Mouse (Mus musculus) adrenal gland (tissue): ENCODE measurements at regions not wholly inside any gene's neighbourhood (a gene's known extent, or its start where the extent isn't known, plus 50 kb on each side); places are given as distances from the start of the nearest gene placed in this dataset.

Source experiments
- intact Hi-C: fragments of 180-260 bp; cut with DNase I; formaldehyde crosslinking; loops from one replicate; pipeline ENCODE4 v1.15.1; 2025

GRCm38 (mm10) chr13:97524847-97525434 lies 235.5 kb downstream of the Gm10260 start:
- intact Hi-C loops: no loop called here

GRCm38 (mm10) chr13:97523523-97524412 lies 236.7 kb downstream of the Gm10260 start:
- intact Hi-C loops: no loop called here

DNA sequence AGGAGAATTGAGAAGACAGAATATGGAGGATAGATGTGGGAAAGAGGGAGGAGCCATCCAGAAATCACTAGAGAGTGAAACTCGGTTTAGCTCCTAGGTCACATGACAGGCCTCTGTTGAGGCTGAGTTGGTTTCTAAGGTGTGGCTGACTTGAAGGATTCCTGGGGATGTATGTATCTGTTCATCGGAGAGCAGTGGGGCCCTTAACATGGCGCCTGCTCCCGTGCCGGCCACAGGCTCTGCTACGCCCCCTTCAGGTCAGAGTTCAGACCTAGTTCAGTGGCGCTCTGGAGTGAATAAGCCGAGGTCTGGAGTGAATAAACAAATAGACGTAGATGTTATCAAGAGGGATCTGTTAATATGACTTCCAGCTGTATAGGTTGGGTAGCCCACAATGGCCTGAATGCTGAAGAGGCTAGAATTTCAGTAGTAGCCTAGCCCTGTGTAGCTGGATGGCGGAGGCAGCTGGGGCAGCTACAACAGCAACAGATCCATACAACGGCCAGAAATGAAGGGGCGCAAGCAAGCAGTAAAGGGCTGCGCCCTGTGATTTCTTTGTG lies 239.4 kb downstream of the Gm10260 start:
- intact Hi-C loops: no loop called here

- intact Hi-C loops: no loop called here
Measured at GRCm38 (mm10) chr13:97516731-97517130, 243.7 kb downstream of the Gm10260 start.

GRCm38 (mm10) chr13:97514421-97515066 lies 245.9 kb downstream of the Gm10260 start:
- intact Hi-C loops: no loop called here

GRCm38 (mm10) chr13:97512521-97512920 lies 247.9 kb downstream of the Gm10260 start:
- intact Hi-C loops: no loop called here

DNA sequence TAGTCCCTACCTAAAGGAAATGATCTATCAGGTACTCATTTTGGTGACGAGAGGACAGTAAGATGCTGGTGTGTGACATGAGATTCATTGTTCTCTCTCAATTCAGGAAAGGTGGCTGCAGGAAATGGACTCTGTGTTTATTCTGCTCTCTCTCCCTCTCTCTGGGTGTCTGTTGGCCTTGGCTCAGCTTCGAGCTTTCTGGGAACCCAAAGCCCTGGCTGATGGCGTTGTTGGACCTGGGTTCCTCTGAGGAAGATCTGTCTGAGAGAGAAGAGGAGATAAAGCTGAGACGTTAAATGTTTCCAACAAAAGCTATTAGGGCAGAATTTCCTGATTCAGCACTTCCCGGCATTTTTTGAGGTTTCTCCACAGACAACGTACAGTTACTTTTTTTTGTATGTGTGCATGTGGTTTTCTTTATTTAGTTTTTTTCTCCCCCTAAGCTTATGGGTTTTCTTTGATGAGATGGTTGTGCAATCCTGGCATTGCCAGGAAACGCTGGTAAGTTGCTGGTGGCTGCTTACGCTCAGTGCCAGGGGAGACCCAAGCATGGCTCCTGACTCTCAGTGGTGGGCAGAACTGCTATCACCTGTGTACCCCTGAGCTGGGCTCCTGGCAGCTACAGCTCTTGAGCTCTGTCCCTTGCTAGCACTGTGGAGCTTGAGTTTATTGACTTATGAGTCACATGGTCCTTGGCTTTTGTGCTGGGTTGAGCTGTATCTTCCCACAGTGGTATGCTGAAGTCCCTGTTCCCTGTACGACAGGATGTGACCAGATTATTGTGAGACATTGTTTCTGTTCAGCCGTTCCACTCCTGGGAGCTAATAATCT lies 249.8 kb downstream of the Gm10260 start:
- intact Hi-C loops: no loop called here

DNA sequence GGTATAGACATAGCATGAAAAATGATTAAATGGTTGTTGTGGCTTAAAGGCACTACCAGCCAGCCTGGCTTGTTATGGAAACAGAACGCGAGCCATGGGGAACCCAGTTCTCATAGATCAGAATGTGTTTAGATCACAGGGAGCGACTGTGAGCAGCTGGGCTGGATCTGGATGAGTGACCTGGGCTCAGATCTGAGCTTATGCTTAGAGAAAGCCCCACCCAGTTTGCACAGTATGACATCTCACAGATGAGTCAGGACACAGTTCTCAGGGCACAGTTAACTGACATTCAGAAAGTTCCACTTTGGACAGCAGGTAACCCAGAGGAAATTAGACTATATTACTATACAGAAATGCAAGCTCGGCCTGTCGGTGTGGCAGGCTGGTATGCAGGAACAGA lies 255.5 kb downstream of the Gm10260 start:
- intact Hi-C loops: no loop called here

GRCm38 (mm10) chr13:97503955-97504739 lies 256.3 kb downstream of the Gm10260 start:
- intact Hi-C loops: no loop called here

DNA sequence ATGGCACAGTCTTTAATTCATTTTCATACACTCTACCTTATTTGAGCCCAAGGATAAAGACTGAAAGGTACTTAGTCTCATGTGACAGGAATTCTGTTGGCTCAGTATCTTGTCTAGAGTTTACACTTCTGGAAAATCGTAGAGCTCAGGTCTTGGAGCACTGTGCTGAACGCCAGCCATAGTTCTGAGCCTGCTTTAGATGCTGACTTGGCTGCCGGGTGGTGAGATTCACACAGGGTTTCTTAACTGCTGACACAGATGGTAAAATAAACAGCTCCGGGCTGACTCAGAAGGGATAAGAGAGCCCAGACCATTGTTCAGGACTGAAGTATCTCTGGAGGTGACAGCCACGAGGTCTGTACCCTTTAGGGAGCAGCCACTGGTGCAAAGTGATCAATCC lies 257.0 kb downstream of the Gm10260 start:
- intact Hi-C loops: no loop called here

DNA sequence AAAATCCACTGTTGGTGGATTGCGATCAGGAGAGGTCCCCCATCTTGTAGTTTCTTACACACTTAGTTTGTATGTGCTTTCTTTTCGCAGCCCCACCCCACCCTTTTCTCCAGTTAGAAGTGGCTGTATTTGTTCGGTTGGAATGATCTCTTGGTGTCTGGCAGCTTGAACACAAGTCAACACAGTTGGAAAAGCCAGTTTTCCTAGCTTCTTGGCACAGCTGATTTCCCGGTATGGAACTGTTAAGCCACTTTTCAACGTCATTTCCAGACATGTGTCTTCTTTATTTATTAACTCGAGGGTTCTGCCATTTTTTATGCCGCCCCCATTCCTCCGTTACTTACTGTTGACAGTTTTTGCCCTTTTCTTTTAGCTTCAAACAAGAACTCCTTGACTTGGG lies 259.2 kb downstream of the Enc1 start:
- intact Hi-C loops: no loop called here

DNA sequence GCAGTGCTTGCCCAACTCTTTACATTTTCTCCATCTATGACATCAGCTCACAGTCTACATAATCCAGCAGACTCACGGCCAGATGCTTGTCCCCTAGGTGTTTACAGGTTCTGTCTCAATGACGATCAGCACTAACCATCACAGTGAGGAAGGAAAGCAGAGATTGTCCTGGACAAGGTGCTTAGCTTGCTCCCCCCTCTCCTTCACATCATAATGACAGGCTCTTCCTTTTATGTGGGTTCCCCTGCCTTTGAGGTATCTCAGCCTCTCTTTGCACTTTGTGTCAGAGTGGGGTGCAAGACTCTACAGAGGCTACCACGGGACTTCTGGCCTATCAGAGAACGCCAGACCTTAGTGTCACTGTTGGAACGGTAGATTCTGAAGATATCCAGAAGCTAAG lies 258.1 kb downstream of the Enc1 start:
- intact Hi-C loops: no loop called here

GRCm38 (mm10) chr13:97497928-97498327 lies 257.0 kb downstream of the Enc1 start:
- intact Hi-C loops: no loop called here

DNA sequence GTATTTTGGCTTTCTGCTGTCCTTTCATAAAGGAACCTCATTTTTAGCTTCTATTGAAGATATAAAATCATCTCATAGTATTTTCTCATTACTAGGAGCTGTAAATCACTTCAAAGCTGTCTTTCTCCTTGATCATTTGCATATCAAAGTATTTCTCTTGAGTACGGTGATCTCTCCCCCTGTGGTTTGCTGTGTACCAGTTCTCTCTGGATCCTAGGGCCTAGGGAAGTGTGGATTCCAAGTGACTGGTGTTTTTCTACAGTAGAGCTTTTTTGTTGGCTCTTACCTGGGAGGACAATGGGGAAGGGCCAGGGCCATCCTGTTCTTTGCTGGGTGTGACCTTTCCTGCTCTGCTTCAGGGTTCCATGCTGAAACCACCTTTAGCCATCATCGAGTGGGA lies 253.9 kb downstream of the Enc1 start:
- intact Hi-C loops: no loop called here

DNA sequence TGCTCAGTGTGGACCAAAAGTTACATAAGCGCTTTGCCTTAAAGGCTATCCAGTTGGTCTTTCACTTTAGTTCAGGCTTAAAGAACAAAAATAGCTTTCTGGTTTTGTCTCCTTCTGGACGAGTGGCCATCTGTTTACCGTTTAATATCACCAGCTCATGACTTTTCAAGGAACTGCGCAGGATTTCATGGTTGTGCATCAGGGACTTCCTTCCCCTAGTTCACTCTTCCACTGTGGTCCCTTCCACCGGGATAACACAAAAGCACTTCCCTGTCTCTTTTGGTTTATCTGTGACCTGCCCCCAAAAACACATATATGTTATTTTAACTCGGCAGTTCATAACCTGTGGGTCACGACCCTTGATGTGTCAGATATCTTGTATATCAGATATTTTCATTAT lies 252.9 kb downstream of the Enc1 start:
- intact Hi-C loops: no loop called here

- intact Hi-C loops: no loop called here
Measured at GRCm38 (mm10) chr13:97492958-97493735, 252.2 kb downstream of the Enc1 start.

DNA sequence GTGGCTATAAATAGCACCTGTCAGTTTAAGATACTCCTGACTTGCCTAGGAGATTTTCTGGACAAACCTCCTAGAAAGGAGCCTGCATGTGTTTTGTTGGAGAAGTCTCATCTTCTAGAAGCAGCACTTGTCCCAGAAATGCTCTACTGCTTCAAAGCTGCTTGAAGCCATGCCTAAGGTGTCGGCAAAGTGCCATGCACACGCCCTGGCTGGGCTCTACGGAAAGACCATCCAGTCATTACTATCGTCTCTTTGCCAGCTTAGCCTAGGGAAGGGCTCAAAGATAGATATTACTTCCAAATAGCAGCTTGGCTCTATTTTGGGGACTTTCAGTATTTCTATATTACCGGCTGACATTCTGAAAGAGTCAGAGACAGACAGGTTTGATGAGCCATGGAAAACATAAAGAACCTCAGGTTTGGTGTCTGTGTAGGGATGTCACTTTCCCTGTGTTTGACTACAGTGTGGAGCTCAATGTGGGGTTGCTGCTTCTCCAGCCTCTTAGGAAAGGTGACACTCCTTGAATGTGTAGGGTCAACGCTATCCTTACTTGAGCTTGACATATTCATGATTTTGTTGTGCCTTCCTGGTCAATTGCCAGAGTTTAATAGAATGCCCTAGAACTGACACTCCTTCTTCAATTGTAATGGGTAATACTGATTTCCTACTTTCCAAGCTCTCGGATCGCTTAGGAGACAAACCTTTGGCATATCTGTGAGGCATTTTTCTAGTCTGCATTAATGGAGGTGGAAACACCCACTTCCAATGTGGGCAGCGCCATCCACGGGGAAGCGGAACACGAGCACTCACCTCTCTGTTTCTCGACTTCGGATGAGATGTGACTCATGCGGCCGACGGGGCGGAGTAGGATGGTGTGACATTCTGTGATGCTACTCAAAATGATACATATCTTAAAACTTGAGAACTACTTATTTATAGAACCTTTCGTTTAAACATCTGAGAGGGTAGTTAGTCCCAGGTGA lies 251.3 kb downstream of the Enc1 start:
- intact Hi-C loops: no loop called here

DNA sequence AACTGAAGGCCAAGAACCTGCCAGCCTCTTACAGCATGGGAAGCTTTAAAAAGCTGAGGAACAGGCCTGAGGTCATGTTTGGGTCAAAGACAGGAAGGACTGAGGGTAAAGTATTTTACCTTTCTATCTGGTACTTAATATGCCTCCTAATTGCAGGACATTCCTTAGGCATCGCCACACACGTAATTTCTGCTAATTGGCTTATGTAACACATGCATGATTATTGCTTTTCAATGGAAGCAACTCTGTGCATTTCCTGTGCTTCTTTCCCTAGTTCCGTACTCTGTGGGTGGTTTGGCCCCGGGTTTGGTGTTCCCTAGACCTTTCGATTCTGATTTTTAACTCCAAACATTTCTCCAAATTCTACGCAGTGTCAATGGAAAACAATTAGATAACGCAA lies 249.2 kb downstream of the Enc1 start:
- intact Hi-C loops: no loop called here
